Mouse (Mus musculus): ENCODE data around the gene Gm10382. TPM values are rescaled to one million over a fixed set of nuclear protein-coding genes. Genes with fewer than 3 reads are reported as not detected.
A peak's percentile ranks its signal among the peaks of the same experiment; 100 is the strongest.
"Not testable (repeated sequence)": the region's sequence is repeated elsewhere in the genome, so short reads cannot be mapped to it uniquely, and the experiment has no call there.

Gene Gm10382
- total RNA-seq, 2 experiments from 2014 or later = 0.24 TPM; not detected in 1

GRCm38 (mm10) chr5:125409348-125410090 is 20.4 kb downstream of the Gm10382 start:
- DNase-seq = no peak
- intact Hi-C loops (cut with DNase I) = loop anchor here (5.0 kb wide), 1 partner anchor 53 kb away; no protein-coding TSS in a partner anchor

DNA sequence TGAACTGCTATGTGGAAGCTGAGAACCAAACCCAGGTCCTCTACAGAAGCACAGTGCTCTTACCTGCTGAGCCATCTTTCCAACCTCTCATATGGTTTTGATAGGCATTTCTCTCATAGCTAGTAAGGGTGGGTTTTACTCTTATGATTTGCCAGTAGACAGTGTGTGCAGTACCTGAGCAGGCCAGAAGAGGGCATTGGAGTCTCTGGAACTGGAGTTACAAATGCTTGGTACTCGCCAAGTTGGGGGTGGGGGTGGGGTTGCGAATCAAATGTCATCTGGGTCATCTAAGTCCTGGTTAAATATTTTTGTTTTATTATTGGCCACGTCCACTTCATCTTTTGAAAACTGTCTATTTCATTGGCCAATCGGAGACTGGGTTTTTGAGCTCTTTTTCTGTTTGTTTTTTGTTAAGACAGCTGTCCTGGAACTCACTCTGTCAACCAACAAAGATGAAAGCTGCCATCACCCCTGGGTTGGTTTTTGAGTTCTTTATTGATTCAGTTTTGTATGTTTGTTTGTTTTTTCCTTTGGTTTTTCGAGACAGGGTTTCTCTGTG is 22.9 kb downstream of the Gm10382 start:
- DNase-seq = peak; percentile 64 to 77
- intact Hi-C loops (cut with DNase I) = loop anchor here (5.0 kb wide), 1 partner anchor 50 kb away; no protein-coding TSS in a partner anchor

GRCm38 (mm10) chr5:125412536-125412935 is 23.4 kb downstream of the Gm10382 start:
- DNase-seq = not testable (repeated sequence)
- intact Hi-C loops (cut with DNase I) = loop anchor here (5.0 kb wide), 1 partner anchor 50 kb away; no protein-coding TSS in a partner anchor

DNA sequence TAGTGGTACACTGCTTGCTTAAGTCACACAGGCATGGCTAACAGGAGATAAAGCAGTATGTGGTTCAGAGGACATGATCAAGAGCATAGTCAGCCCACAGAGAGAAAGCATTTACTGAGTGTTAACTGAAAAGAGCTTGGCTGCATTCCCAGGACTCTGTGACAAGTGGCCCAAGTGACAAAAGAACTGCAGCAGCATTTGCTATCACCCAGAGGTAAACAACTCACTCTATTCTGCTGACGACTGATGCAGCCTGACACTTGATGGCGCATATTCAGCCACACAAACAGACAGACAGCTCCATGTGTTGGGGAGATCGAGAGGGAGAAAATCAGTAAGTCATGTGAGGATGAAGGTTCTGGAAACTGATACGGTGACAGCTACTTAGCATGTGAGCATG is 24.6 kb downstream of the Gm10382 start:
- no peak for DNase-seq
- intact Hi-C loops (cut with DNase I) = loop anchor here (5.0 kb wide), 1 partner anchor 49 kb away; no protein-coding TSS in a partner anchor

DNA sequence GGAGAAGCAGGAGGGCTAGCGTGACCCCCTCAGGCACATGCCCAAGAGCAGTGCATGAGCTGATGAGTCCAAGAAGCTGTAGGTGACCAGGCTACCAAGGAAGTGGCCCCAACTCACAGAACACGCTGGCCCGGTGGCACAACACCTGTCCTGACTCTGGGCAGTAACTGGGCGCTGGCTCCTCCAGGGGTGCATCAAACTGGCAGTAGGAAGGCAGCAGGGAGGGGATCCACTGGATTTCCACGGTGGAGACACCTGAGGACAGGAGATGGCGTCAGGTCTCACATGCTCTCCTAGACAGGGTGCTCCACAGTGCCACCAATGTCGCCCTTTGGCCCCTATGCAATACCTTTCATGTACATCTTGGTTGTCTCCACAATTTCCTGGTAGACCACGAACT is 27.1 kb downstream of the Gm10382 start:
- DNase-seq = no peak
- intact Hi-C loops (cut with DNase I) = no loop called here

DNA sequence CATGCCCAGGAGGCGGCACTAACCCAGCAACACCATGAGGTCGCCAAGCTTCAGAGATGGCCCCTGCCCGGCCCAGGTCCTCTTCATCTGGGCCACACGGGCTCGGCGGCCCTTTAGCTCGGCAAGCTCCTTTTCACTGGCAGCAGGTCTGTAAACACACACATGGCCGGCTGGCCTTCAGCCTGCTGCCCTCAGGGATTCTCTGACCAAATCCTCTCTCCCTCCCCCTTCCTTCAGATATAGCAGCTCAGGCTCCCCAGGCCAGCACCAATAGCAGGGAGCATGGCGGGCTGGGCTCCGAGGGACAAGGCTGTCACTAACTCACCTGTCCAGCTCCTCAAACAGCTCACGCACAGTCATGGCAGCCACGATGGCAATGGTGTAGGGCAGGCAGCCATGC is 29.5 kb downstream of the Gm10382 start:
- no peak for DNase-seq
- intact Hi-C loops (cut with DNase I) = no loop called here

DNA sequence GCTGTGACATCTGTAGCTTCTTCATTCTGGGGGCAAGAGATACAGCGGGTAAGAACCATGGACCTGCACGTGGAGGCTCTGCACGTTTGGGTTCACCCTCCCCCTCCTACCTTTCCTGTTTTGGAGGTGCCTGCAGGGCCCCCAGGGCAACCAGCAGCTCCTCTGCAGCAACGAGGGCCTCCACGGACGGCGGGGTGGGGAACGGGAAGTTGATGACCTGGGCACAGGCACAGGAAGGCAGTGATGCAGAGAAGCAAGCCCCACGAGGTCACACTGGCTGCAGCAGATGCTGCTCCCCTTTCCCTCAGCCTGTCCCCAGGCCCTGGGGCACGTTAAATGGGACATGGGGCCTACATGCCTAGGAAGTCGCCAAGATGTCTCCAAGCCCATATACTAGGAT is 30.0 kb downstream of the Gm10382 start:
- intact Hi-C loops (cut with DNase I) = no loop called here
- no peak for DNase-seq

DNA sequence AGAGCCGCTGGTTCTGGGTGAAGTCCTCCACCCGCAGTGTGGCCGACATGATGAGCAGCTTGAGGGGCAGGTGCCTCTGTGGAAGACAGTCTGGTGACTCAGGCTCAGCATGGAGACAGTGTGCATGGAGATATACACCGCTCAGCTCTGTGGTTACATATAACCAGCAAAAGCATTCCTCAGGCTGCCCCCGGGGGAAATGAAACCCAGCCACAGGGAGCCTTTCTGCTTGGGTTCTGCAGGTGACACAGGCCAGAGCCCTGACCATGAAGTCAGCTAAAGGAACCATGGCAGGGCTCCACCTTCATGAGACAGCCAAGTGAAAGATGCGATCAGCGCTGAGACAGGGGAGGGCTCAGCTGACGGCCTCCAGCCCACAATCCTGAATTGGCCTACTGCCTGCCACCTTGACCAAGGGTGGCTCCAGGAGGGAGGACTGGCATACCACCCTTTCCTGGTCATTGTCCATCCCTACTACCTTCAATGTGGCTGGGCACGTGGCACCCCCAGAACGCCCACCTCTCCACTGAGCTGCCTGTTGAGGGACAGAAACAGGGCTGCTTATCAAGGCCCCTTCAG is 36.7 kb downstream of the Gm10382 start:
- DNase-seq = no peak
- intact Hi-C loops (cut with DNase I) = no loop called here

DNA sequence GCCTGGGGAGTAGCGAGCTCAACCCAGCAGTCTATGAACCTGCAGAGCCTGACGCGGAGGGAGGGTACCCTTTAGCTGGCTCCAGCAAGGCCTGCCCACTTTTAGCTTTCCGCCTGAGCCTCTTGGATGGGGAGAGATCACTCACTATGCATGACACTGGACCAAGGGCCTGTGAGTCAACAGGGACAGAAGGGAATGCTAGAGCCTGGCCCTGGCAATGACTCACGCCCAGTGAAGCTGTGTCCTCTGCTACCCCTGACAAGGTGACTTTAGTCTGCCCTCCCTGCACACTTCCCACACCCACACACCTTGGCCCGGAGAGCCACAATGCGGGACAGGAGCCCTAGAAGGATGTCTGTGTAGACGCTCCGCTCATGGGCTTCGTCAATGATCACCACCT is 37.2 kb downstream of the Gm10382 start:
- no peak for DNase-seq

DNA sequence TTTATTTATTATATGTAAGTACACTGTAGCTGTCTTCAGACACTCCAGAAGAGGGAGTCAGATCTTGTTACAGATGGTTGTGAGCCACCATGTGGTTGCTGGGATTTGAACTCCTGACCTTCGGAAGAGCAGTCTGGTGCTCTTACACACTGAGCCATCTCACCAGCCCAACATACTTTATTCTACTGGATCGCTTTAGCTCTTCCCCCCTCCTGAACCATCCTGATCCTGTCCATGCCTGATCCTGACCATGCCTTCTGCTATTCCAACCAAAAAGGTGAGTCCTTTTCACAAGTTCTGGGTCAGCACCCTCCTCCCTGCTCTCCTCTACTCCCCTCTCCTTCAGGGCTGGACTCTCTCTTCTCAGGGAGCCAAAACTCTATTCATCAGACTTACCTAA is 43.2 kb downstream of the Gm10382 start:
- DNase-seq; intact Hi-C loops (cut with DNase I): not testable (repeated sequence)

More for the DNA sequence above, 37.2 kb downstream of the Gm10382 start:
- intact Hi-C loops (cut with DNase I) = no loop called here

DNA sequence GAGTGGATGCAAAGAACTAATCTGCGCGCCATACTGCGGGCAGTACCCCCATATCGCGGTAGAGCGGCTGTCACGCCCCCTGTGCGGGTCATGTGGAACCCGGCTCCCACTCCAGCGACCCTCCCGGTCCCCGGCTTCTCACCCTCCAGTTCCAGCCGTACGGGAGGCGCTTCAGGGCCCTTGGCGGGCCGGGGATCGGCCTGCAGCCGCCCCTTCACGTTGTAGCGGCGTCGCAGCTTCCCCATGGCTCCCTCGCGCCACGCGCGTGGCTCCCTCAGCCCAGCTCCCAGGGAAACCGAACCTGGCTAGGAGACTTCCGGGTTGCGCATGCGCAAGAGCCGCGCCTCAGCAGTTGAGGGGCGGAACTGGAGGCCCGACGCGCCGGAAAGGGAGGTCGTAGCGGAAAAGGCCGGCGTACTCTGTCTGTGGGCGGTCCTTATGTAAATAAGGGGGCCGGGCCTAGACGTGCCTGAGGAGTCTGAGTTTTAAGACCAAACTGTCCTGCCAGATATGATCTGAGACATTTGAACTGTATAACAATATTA is 44.7 kb downstream of the Gm10382 start, which contains the start of gene Dhx37:
TSS of gene Dhx37 (minus strand) at position 329 of the 545 bp plus-strand sequence.
- intact Hi-C loops (cut with DNase I) = no loop called here
- DNase-seq = peak; percentile 93 to 94

- DNase-seq; intact Hi-C loops (cut with DNase I): not testable (repeated sequence)
These were observed 45.2 kb downstream of the Gm10382 start for GRCm38 (mm10) chr5:125434347-125434746.

Other genes with a start within 250 kb of the Gm10382 start
- 10 to 100 TPM; 89.1 to 98.5 TPM for gene Ncor2, start 210.1 kb upstream of the Gm10382 start, total RNA-seq (2021)
- gene Scarb1, start 48.2 kb upstream of the Gm10382 start, total RNA-seq (2021) = 10 to 100 TPM; 60.1 to 77.5 TPM
- 1,000 to 10,000 TPM in 1 of 2 experiments, 100 to 1,000 TPM in 1; 947 to 1,009 TPM for gene Ubc, start 880 bp downstream of the Gm10382 start, total RNA-seq (2021)
- 10 to 100 TPM; 10.8 to 11.5 TPM for gene Dhx37, start 44.8 kb downstream of the Gm10382 start, total RNA-seq (2021)
- gene Bri3bp, start 52.2 kb downstream of the Gm10382 start, total RNA-seq (2021) = 10 to 100 TPM; 48.0 to 62.4 TPM
- gene Aacs, start 86.5 kb downstream of the Gm10382 start, total RNA-seq (2021) = 1 to 10 TPM; 4.0 to 4.8 TPM
- not detected for gene Tmem132b, start 142.5 kb downstream of the Gm10382 start, total RNA-seq (2021)

All from heart, postnatal 14 days (tissue).